Mouse (Mus musculus): ENCODE data around the gene Pcsk5. TPM values are rescaled to one million over a fixed set of nuclear protein-coding genes. Genes with fewer than 3 reads are reported as not detected.

Pcsk5 gene
- polyA plus RNA-seq, 1 experiment: 1.7 TPM

DNA sequence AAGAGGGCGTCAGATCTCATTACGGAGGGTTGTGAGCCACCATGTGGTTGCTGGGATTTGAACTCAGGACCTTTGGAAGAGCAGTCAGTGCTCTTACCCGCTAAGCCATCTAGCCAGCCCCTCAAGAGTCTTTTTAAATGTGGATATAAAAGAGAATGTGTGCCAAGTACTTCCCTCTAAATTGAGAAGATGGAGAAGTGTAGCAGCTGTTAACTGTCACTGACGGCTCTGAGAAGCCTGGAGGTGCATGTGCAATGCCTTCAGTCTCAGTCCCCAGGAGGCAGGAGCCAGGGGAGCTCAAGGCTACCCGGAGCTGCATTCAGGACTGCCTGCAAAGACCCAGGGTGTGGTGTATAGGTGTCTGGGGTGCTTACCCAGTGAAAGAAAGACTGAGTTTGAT, 439.5 kb downstream of the Pcsk5 start:
- no peak overlapping the region for H3K4me3 ChIP-seq (replicated peaks; ENCODE audit: insufficient read depth, low read depth, low read length)
- DNase-seq: no peak

DNA sequence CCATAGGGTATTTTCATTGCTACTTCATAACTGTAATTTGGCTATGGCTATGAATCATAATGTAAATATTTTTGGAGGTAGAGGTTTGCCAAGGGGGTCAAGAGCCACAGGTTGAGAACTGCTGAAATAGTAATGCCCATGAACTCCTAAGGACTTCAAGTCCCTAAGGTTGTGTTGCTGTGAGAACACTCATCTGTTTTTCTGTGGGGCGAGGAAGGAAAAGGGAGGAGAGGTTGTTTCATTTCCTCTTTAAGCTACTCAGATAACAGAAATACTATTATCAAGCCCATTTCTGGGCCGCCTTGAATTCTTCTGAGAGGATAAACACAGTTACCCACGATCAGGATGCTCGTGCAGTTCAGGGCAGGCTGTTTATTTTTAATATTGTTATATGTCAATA, 440.6 kb downstream of the Pcsk5 start:
- Histone ChIP-seq H3K4me3 (replicated peaks; ENCODE audit: insufficient read depth, low read depth, low read length) (no peak overlapping the region), H3K27ac (ENCODE audit: insufficient read depth, low read length) (no peak overlapping the region), H3K4me1 (ENCODE audit: control insufficient read depth, insufficient read depth, low read length) (peaks cover 5% of the 10 kb centered on the region), H3K27me3 (ENCODE audit: control insufficient read depth, insufficient read depth, low read length) (no peaks in the 10 kb centered on the region)
- TF ChIP-seq POLR2A (IDR thresholded peaks at IDR 0.05; ENCODE audit: borderline replicate concordance, insufficient read depth, low read length) (no peak), CTCF (IDR thresholded peaks at IDR 0.05; ENCODE audit: borderline replicate concordance, insufficient read depth, low read depth, low read length) (no peak)
- WGBS: 94% methylated on average over 4 of the region's 4 CpGs
- no peak for DNase-seq

More for the DNA sequence above, 439.5 kb downstream of the Pcsk5 start:
- no peaks in the 10 kb centered on the region for H3K27me3 ChIP-seq (ENCODE audit: control insufficient read depth, insufficient read depth, low read length)
- 60% methylated on average over 5 of the region's 5 CpGs for WGBS
- no peak overlapping the region for H3K27ac ChIP-seq (ENCODE audit: insufficient read depth, low read length)
- TF ChIP-seq CTCF (IDR thresholded peaks at IDR 0.05; ENCODE audit: borderline replicate concordance, insufficient read depth, low read depth, low read length) (no peak), POLR2A (IDR thresholded peaks at IDR 0.05; ENCODE audit: borderline replicate concordance, insufficient read depth, low read length) (no peak)
- peaks cover 5% of the 10 kb centered on the region for H3K4me1 ChIP-seq (ENCODE audit: control insufficient read depth, insufficient read depth, low read length)

DNA sequence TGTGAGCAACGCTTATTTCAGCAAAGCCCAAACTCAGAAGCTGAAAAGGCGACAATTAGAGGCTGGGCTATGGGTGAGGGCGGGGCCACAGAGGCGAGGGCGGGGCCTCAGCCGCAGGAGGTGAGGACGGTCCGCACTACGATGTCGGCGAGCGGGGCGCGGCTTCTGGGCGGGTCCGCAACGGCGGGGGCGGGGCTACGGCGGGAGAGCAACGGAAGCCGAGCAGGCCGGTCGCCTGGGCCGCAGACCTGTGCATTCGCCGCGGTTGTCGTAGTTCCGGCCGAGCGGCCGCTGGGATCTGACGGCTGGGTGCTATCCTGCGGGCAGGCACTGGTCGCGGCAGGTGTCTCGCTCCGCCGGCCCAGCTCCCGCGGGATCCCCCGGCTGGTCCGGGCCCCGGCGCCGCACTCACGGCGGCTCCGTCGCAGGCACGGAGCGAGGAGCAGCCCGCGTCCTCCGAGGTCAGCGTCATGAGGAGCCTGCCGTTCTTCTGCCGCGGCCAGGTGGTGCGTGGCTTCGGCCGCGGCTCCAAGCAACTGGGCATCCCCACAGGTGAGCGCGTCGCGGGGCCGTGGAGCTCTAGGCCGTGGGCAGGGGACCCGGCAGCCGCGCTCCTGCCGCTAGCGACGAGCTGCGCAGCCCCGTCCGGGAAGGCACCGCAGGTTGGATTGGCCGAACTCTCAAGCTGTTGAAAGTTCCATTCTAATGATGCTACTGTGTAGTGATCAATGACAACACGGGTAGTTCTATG, 443.4 kb downstream of the Pcsk5 start, which contains the start of gene Rfk:
Gene Rfk, plus strand, starts transcription at position 203 of the 751 bp plus-strand sequence.
- Histone ChIP-seq H3K27me3 (ENCODE audit: control insufficient read depth, insufficient read depth, low read length) (no peaks in the 10 kb centered on the region), H3K4me1 (ENCODE audit: control insufficient read depth, insufficient read depth, low read length) (peaks cover 5% of the 10 kb centered on the region), H3K4me3 (replicated peaks; ENCODE audit: insufficient read depth, low read depth, low read length) (peak within 1 kb of the TSS; percentile 74), H3K27ac (ENCODE audit: insufficient read depth, low read length) (peak within 1 kb of the TSS; percentile 88)
- DNase-seq: peak; percentile 92 to 93
- under 1% methylated on average over 83 of the region's 83 CpGs for WGBS
- TF ChIP-seq POLR2A (IDR thresholded peaks at IDR 0.05; ENCODE audit: borderline replicate concordance, insufficient read depth, low read length) (peak; percentile 89), CTCF (IDR thresholded peaks at IDR 0.05; ENCODE audit: borderline replicate concordance, insufficient read depth, low read depth, low read length) (no peak)

DNA sequence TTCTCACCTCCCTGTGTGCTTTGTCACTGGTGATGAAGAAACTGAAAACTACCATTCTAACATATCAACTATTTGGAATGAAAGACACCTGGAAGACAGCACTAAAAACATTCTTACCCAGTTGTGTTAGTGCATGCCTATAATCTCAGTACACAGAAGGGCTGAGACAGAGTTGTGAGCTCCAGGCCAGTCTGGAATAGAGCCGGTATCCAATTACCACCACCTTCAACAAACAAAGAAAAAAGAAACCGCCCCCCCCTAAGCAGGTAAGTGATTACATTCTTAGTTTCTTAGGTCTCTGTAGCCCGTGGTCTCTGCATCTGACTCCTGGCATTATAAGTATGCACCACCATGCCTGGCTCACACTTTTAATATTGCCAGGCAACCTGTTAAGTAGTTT, 444.6 kb downstream of the Pcsk5 start:
- Histone ChIP-seq H3K27ac (ENCODE audit: insufficient read depth, low read length) (no peak overlapping the region), H3K4me1 (ENCODE audit: control insufficient read depth, insufficient read depth, low read length) (peaks cover 5% of the 10 kb centered on the region), H3K27me3 (ENCODE audit: control insufficient read depth, insufficient read depth, low read length) (no peaks in the 10 kb centered on the region), H3K4me3 (replicated peaks; ENCODE audit: insufficient read depth, low read depth, low read length) (no peak overlapping the region)
- 49% methylated on average over 3 of the region's 3 CpGs for WGBS
- TF ChIP-seq CTCF (IDR thresholded peaks at IDR 0.05; ENCODE audit: borderline replicate concordance, insufficient read depth, low read depth, low read length) (no peak), POLR2A (IDR thresholded peaks at IDR 0.05; ENCODE audit: borderline replicate concordance, insufficient read depth, low read length) (no peak)
- DNase-seq: no peak

DNA sequence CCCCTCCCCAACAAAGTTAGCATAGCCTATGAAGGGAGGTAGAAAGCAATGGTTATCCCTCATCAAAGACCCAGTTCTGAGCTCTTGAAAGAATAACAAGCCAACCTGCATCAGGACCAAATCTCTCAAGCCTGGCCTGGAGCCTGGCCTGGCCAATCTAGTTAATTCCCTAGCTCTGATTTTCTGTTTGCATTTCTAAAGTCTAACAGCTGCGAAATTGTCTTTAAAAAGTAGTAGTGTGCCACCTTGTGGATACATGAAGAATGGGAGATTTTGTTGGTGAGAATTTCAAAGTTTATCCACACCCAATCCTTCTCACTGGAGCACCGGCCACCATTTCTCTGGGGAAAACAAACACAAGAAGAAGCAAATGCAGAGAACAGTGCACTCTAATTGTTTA, 449.0 kb downstream of the Pcsk5 start:
- Histone ChIP-seq H3K27ac (ENCODE audit: insufficient read depth, low read length) (no peak overlapping the region), H3K4me3 (replicated peaks; ENCODE audit: insufficient read depth, low read depth, low read length) (no peak overlapping the region), H3K4me1 (ENCODE audit: control insufficient read depth, insufficient read depth, low read length) (no peaks in the 10 kb centered on the region), H3K27me3 (ENCODE audit: control insufficient read depth, insufficient read depth, low read length) (no peaks in the 10 kb centered on the region)
- peak; percentile 23 to 53 for DNase-seq
- 7% methylated on average over 2 of the region's 2 CpGs for WGBS
- peak; percentile 35; the same call in 1 of the 2 replicates for TF ChIP-seq CTCF (IDR thresholded peaks at IDR 0.05; ENCODE audit: borderline replicate concordance, insufficient read depth, low read depth, low read length)
- no peak for TF ChIP-seq POLR2A (IDR thresholded peaks at IDR 0.05; ENCODE audit: borderline replicate concordance, insufficient read depth, low read length)

DNA sequence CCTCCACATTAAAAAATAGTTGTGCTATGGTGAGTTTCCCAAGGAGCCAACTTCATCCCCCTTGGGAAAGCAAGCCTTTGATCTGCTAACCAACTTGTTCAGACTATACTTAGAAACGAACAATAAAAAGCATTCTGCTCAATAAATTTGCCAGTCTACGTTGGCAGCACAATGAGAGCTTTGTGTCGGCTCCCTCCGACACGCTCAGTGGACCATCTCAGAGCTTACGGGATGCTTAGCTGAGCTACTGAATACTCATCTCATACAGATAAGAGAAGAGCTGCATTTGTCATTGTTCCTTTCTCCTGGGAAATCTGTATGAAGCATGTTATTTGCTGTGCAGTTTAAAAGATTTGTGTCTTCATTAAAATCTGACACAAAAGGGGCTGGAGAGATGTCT, 451.0 kb downstream of the Pcsk5 start:
- 61% methylated on average over 6 of the region's 6 CpGs for whole genome bisulfite sequencing
- no peak for TF ChIP-seq CTCF (IDR thresholded peaks at IDR 0.05; ENCODE audit: borderline replicate concordance, insufficient read depth, low read depth, low read length)
- Histone ChIP-seq H3K4me1 (ENCODE audit: control insufficient read depth, insufficient read depth, low read length) (no peaks in the 10 kb centered on the region), H3K27me3 (ENCODE audit: control insufficient read depth, insufficient read depth, low read length) (no peaks in the 10 kb centered on the region), H3K27ac (ENCODE audit: insufficient read depth, low read length) (no peak overlapping the region), H3K4me3 (replicated peaks; ENCODE audit: insufficient read depth, low read depth, low read length) (no peak overlapping the region)
- no peak for DNase-seq

DNA sequence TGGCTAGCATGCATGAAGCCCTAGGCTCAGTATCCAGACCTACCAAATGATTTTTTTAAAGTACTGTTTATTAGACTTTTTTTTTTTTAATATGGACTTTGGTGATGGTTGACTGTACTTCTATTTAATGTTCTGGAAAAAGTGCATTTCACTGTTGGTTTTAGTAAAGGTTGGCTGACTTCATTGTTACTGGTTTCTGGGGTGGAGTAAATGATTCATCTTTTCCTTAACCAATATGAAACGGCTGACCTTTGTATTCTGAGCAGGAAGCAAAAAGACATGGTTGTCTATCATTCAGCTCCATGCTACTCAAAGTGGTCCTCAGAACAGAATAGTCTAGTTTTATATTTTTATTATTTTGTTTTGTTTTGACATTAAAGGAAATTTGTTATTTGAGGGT, 452.0 kb downstream of the Pcsk5 start:
- 75% methylated on average over 1 of the region's 1 CpGs for WGBS

DNA sequence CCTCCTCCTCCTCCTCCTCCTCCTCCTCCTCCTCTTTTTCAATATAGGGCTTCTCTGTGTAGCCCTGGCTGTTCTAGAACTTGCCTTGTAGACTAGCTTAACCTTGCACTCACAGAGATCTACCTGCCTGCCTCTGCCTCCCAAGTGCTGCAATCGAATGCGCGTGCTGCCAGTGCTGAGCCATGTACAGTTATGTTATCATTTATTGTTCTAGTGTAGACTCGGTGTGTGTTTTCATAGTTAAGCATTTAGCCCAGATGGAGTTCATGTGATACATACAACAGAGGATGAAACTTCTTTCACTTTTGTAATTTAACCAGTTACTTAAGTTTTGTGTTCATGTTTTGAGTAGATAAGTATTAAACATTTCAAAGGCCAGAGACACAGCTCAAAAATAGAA, 452.4 kb downstream of the Pcsk5 start:
- no peaks in the 10 kb centered on the region for H3K27me3 ChIP-seq (ENCODE audit: control insufficient read depth, insufficient read depth, low read length)
- DNase-seq: no peak
- no peak overlapping the region for H3K4me3 ChIP-seq (replicated peaks; ENCODE audit: insufficient read depth, low read depth, low read length)
- no peak overlapping the region for H3K27ac ChIP-seq (ENCODE audit: insufficient read depth, low read length)
- no peaks in the 10 kb centered on the region for H3K4me1 ChIP-seq (ENCODE audit: control insufficient read depth, insufficient read depth, low read length)
- whole genome bisulfite sequencing: 96% methylated on average over 4 of the region's 4 CpGs
- TF ChIP-seq CTCF (IDR thresholded peaks at IDR 0.05; ENCODE audit: borderline replicate concordance, insufficient read depth, low read depth, low read length) (no peak), POLR2A (IDR thresholded peaks at IDR 0.05; ENCODE audit: borderline replicate concordance, insufficient read depth, low read length) (no peak)

More for the DNA sequence above, 452.0 kb downstream of the Pcsk5 start:
- Histone ChIP-seq H3K27ac (ENCODE audit: insufficient read depth, low read length) (no peak overlapping the region), H3K4me3 (replicated peaks; ENCODE audit: insufficient read depth, low read depth, low read length) (no peak overlapping the region), H3K27me3 (ENCODE audit: control insufficient read depth, insufficient read depth, low read length) (no peaks in the 10 kb centered on the region), H3K4me1 (ENCODE audit: control insufficient read depth, insufficient read depth, low read length) (no peaks in the 10 kb centered on the region)
- no peak for TF ChIP-seq POLR2A (IDR thresholded peaks at IDR 0.05; ENCODE audit: borderline replicate concordance, insufficient read depth, low read length)
- TF ChIP-seq CTCF (IDR thresholded peaks at IDR 0.05; ENCODE audit: borderline replicate concordance, insufficient read depth, low read depth, low read length): no peak
- no peak for DNase-seq
